Mouse (Mus musculus) ovary, adult 10 weeks (tissue): ENCODE results near the gene Dleu7. TPM values are rescaled to one million over a fixed set of nuclear protein-coding genes. Genes with fewer than 3 reads are reported as not detected.

Experiments
- polyA plus RNA-seq: library from polyadenylated mRNA; stranded (reverse); fragments of 350-450 nt; fragmentation: Illumina TruSeq; extraction: RNeasy Lipid Tissue Mini Kit (QIAGEN cat#74804); gene quantifications from one replicate; pipeline ENCODE4 v1.2.3, GENCODE M21; 2014

Dleu7 gene
- polyA plus RNA-seq = 3.0 TPM

DNA sequence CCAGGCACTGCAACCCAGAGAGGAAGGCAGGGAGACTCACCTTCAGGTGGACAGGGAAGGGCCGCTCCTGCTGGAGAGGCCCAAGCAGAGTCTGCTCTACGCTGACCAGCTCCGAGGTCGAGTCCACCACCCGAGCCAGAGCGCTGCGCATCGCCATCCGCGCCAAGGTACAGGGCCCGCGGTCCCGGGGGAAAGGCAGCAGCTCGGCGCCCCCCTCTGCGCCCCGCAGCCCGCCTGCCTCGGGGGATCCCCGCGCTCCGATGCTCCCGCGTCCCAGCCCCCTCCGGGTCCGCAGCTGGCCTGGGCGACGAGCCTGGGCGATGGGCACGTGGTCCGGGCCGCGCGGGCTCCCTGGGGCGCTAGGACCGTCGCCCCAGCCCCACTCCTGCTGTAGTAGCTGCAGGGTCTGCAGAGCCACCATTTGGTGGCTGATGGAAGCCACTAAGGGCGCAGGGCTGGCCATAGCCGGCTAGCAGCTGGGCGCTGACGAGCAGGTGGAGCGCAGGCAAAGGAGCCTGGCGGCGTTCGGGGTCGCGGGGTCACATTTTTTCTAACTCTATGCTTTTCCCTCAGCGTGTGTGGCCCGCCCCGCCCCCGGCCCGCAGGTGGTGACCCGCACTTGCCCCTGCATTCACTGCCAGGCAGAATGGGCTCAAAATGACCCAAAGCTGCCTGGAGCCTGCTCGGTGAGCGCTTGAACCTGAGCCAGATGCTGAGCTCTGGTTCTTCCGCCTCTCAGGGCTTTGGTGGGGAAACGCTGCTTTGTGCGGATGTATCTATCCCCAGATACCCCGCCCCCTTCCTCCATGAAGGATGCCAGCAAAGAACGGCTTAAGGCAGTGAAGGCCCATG lies at the start of gene Dleu7, which contains the start of gene Rnaseh2b:
Gene Dleu7 (minus strand): TSS at position 560 of the 852 bp plus-strand sequence.
Gene Rnaseh2b (plus strand): TSS at position 102 of the 852 bp plus-strand sequence.

Other genes starting within 250 kb of the Dleu7 start
- 68.8 TPM for gene Rnaseh2b, start 458 bp downstream of the Dleu7 start, polyA plus RNA-seq
- gene Gucy1b2, start 163.2 kb upstream of the Dleu7 start, polyA plus RNA-seq = not detected